Mouse (Mus musculus) thymus, adult 2 months (tissue): ENCODE results near the gene Srp68. TPM values are rescaled to one million over a fixed set of nuclear protein-coding genes. Genes with fewer than 3 reads are reported as not detected.
A peak's percentile ranks its signal among the peaks of the same experiment; 100 is the strongest.

Experiments used
- DNase-seq: peaks from one replicate; pipeline ENCODE4 v3.0.0; 2021
- H3K27ac ChIP-seq: fragments of 200-500 bp; 2 replicates; pipeline ENCODE4 v1.5.1; 2012; ENCODE audit warnings: low read length, control low read depth; ENCODE audit not compliant: control insufficient read depth, insufficient read depth
- H3K27me3 ChIP-seq: fragments of 200-500 bp; 2 replicates; pipeline ENCODE4 v1.6.1; 2012; ENCODE audit warnings: mild to moderate bottlenecking, low read length, moderate library complexity, mixed read lengths; ENCODE audit not compliant: control insufficient read depth, insufficient read depth
- H3K36me3 ChIP-seq: fragments of 200-500 bp; 2 replicates; pipeline ENCODE4 v1.6.1; 2012; ENCODE audit warnings: mild to moderate bottlenecking, low read length, moderate library complexity; ENCODE audit not compliant: control insufficient read depth, insufficient read depth
- H3K4me1 ChIP-seq: fragments of 200-500 bp; replicated peaks from 2 replicates; pipeline ENCODE4 v1.6.1; 2012; ENCODE audit warnings: low read length; ENCODE audit not compliant: control insufficient read depth, insufficient read depth
- H3K4me3 ChIP-seq: fragments of 200-500 bp; 2 replicates; pipeline ENCODE4 v1.5.1; 2012; ENCODE audit warnings: mild to moderate bottlenecking, low read length, control low read depth, moderate library complexity; ENCODE audit not compliant: control insufficient read depth, insufficient read depth
- CTCF ChIP-seq: fragments of 200-500 bp; IDR thresholded peaks from 2 replicates; pipeline ENCODE4 v1.5.1; 2012; ENCODE audit warnings: mild to moderate bottlenecking, control low read depth, low read length, moderate library complexity, borderline replicate concordance; ENCODE audit not compliant: control insufficient read depth, poor library complexity, insufficient read depth; ENCODE audit errors: extremely low read depth
- POLR2A ChIP-seq: fragments of 200-500 bp; IDR thresholded peaks from 2 replicates; pipeline ENCODE4 v1.6.1; 2012; ENCODE audit warnings: mild to moderate bottlenecking, low read length, control low read depth, moderate library complexity; ENCODE audit not compliant: control insufficient read depth, poor library complexity, insufficient read depth; ENCODE audit errors: extremely low read depth
- WGBS: fragments of 180-500 bp; shearing (Covaris S2); methylation state at CpG from one replicate; pipeline ENCODE4 v1.1.7; 2018; 5-methylcytosine and 5-hydroxymethylcytosine counted together
- polyA plus RNA-seq: library from polyadenylated mRNA; depleted of rRNA; stranded (reverse); fragments of >200 nt; gene quantifications from 2 replicates; pipeline ENCODE4 v1.2.3, GENCODE M21; 2012

Srp68 gene
- polyA plus RNA-seq, 1 experiment, result 69.1 TPM

DNA sequence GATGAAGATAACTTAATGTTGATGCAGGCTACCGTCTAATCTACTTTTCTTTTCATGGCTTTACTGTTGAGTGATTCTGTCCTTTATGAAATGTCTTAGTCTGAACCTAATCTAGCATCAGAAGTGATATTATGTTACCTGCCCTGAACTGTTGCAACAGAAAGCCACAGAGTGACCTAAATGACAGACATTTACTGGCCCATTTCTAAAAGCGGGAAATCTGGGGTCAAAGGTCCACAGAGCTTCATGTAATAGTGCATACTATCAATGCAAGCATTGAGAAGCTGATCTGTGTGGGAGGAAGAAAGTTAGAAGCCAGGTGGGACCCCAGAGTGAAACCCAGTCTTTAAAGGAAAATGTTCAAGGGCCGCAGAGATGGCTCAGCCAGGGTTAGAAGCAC lies 70.9 kb downstream of the Srp68 start:
- peaks cover 5% of the 10 kb centered on the region; the same call in 1 of the 2 replicates for H3K4me1 ChIP-seq
- TF ChIP-seq CTCF (no peak), POLR2A (no peak)
- peaks cover 24% of the 10 kb centered on the region for H3K36me3 ChIP-seq
- H3K27me3 ChIP-seq, result no peaks in the 10 kb centered on the region
- 98% methylated on average over 3 of the region's 3 CpGs for WGBS
- H3K27ac ChIP-seq, result no peak overlapping the region
- no peak for DNase-seq
- H3K4me3 ChIP-seq, result no peak overlapping the region

DNA sequence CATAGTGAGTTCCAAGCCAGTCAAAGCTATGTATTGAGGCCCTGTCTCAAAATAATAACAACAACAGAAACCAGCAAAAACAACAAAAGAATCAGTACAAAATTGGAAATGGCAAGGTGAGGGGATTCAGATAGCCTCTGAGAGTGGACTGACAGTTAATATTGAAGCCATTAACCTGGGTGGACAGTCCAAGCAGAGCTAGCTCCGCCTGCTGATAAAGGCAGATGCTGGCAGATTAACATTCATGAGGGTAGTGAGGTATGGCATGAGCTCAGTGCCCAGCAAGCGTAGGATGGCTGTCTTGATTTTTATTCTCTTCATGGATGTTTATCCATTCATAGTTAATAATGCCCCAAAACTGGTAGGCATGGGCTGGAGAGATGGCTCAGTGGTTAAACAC lies 72.9 kb downstream of the Srp68 start:
- peaks cover 10% of the 10 kb centered on the region for H3K36me3 ChIP-seq
- TF ChIP-seq POLR2A (no peak), CTCF (no peak)
- H3K4me1 ChIP-seq, result peaks cover 6% of the 10 kb centered on the region; the same call in 1 of the 2 replicates
- no peak for DNase-seq
- H3K27me3 ChIP-seq, result no peaks in the 10 kb centered on the region
- no peak overlapping the region for H3K4me3 ChIP-seq
- H3K27ac ChIP-seq, result no peak overlapping the region
- whole genome bisulfite sequencing, result 98% methylated on average over 2 of the region's 2 CpGs

DNA sequence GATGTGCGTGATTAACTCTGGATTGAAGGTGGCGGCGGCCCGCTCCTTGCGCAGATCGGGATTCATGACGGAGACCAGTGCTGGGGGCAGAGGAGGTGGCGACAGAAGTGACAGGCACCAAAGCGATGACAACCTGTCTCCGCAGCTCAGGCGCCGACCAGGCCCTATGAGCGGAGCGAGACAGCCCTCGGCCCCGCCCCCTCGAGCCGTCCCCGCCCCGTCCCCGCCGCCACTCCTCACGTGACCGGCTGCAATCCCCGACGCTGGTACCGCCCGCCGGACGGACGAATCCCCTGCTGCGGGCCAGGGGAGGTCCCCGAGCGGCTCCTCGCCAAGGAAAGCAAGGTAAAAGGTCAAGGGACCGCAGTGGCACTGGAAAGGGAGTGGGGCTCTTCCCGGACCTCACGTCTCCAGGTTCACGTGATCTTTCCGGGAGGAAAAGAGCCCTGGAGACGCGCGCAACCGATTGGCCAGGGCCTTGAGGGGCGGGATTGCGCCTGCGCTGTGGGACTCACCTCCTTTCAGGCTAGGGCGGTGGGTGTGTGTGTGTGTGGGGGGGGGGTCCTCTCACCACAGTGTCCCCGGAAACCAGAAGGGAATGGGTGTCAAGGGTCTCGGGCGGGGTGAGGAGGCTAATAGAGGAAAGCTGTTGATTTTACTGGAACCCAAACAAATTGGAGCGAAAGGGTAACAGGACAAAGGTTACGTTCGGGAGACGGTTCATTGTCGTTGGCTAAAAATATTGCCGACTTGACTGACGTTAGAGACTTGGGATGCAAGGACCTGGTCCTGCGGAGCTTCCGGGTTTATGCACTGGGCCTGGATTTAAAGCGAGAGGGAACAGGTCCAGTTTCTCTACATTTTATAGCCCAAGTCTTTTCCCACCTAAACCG lies 75.1 kb downstream of the Srp68 start, which contains the start of the genes Ten1 and Acox1:
Gene Ten1 (plus strand): TSS at position 217 of the 893 bp plus-strand sequence.
Gene Acox1 (minus strand): TSS at position 407 of the 893 bp plus-strand sequence.
- Histone ChIP-seq H3K27me3 (no peaks in the 10 kb centered on the region), H3K27ac (peak within 1 kb of the TSS; percentile 14; the same call in 1 of the 2 replicates), H3K36me3 (no peaks in the 10 kb centered on the region), H3K4me3 (peak within 1 kb of the TSS; percentile 81), H3K4me1 (peaks cover 11% of the 10 kb centered on the region)
- WGBS, result under 1% methylated on average over 62 of the region's 62 CpGs
- TF ChIP-seq POLR2A (peak; percentile 69), CTCF (peak; percentile 38; the same call in 1 of the 2 replicates)
- DNase-seq, result peak; percentile 96

DNA sequence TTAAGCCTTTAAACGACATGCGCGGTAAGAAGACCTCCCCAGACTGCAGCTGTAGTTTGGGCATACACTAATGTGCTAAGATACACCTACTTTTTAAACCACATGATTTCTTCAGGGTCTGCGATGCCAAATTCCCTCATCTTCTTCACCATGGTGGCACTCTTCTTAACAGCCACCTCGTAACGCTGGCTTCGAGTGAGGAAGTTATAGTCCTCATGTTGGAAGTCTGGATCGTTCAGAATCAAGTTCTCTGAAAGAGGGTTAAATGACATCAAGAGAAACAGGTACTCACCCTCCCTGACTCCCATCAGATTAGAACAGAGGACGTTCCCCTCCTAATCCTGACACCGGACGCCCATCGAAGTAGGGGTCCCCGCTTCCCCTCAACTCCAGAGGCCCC lies 75.9 kb downstream of the Srp68 start:
- TF ChIP-seq POLR2A (no peak), CTCF (no peak)
- DNase-seq, result no peak

DNA sequence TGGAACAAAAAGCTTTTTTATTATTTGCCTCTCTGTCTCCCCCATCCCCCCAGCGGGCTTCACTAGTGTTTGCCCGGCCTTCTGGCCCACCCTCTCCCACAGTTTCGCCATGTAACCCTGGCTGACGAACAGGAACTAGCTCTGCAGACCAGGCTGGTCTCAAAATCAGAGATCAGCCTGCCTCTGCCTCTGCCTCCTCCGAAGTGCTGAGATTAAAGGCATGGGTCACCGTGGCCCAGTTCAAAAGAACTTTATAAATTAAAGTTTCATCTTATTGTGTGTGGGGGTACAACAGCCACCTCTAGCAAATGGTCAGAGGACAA lies 76.5 kb downstream of the Srp68 start:
- H3K36me3 ChIP-seq, result no peaks in the 10 kb centered on the region
- H3K27me3 ChIP-seq, result no peaks in the 10 kb centered on the region
- no peak overlapping the region for H3K4me3 ChIP-seq
- WGBS, result 94% methylated on average over 6 of the region's 6 CpGs
- TF ChIP-seq POLR2A, result no peak
- no peak for TF ChIP-seq CTCF
- H3K27ac ChIP-seq, result no peak overlapping the region
- DNase-seq, result no peak
- peaks cover 11% of the 10 kb centered on the region for H3K4me1 ChIP-seq

More for the DNA sequence above, 75.9 kb downstream of the Srp68 start:
- WGBS, result 14% methylated on average over 13 of the region's 13 CpGs
- no peaks in the 10 kb centered on the region for H3K36me3 ChIP-seq
- no peaks in the 10 kb centered on the region for H3K27me3 ChIP-seq
- peaks cover 11% of the 10 kb centered on the region for H3K4me1 ChIP-seq
- 0 out of 2 replicates have a peak overlapping the region, but pooled peaks have one; percentile 7 for H3K27ac ChIP-seq
- peak overlapping the region; percentile 81 for H3K4me3 ChIP-seq

DNA sequence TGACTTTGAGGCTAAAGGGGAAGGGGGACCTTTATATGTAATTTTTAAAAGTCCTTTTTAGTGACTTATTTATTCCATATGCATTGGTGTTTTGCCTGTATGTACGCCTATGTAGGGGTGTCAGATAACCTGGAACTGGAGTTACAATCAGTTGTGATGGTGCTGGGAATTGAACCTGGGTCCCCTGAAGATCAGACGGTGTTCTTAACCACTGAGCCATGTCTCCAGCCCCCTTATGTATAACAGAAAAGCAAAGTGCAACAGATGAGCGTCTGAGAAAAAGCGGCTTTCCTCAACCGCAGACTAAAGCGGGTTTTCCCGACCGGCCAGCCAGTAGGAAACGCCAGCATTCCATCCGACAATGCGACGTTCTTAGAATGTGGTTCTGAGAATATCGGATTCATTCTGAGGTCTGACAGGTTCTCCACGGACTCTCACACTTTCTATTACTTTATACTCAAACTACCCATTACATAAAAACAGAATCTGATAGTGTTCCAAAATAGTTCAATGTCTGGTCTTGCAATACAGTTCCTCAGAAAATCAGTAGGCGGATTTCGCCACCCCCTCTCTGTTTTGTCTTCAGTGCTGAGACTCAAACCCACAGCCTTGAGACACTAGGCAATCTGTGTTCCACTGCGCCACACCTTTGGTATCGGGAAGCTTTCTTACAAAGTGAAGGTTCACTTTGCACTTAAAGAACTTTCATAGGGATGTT lies 77.0 kb downstream of the Srp68 start:
- Histone ChIP-seq H3K4me1 (peaks cover 11% of the 10 kb centered on the region), H3K36me3 (no peaks in the 10 kb centered on the region), H3K4me3 (no peak overlapping the region), H3K27ac (no peak overlapping the region), H3K27me3 (no peaks in the 10 kb centered on the region)
- TF ChIP-seq POLR2A (no peak), CTCF (no peak)
- DNase-seq, result no peak
- WGBS, result 98% methylated on average over 18 of the region's 18 CpGs
